Mouse (Mus musculus): Measurements from ENCODE around the gene Slc1a3. TPM values are rescaled to one million over a fixed set of nuclear protein-coding genes. Genes with fewer than 3 reads are reported as not detected.

The Slc1a3 gene
- polyA plus RNA-seq, 1 experiment from 2014 or later, result 43.4 TPM

GRCm38 (mm10) chr15:8627097-8627537 lies 83.4 kb downstream of the Slc1a3 start:
- no peak for ATAC-seq (ENCODE audit: insufficient number of reproducible peaks, insufficient read depth, low FRiP score, low TSS enrichment)
- peak overlapping the region; percentile 38 for H3K4me3 ChIP-seq
- 3% methylated on average over 15 of the region's 15 CpGs for WGBS
- H3K4me1 ChIP-seq, result peaks cover 17% of the 10 kb centered on the region
- no peak overlapping the region for H3K27ac ChIP-seq
- no peaks in the 10 kb centered on the region for H3K36me3 ChIP-seq
- H3K4me2 ChIP-seq (replicated peaks), result peak overlapping the region; percentile 82
- no peak overlapping the region; the same call in 1 of the 2 replicates for H3K9ac ChIP-seq
- H3K9me3 ChIP-seq, result no peaks in the 10 kb centered on the region
- 0 out of 2 replicates have a peak, but pooled peaks cover 5% of the 10 kb centered on the region for H3K27me3 ChIP-seq

GRCm38 (mm10) chr15:8625370-8625769 lies 85.2 kb downstream of the Slc1a3 start:
- no peak overlapping the region for H3K4me2 ChIP-seq (replicated peaks)
- H3K4me1 ChIP-seq, result peaks cover 11% of the 10 kb centered on the region; the same call in 1 of the 2 replicates
- H3K27ac ChIP-seq, result no peak overlapping the region
- H3K36me3 ChIP-seq, result no peaks in the 10 kb centered on the region
- no peak overlapping the region for H3K4me3 ChIP-seq
- H3K27me3 ChIP-seq, result 0 out of 2 replicates have a peak, but pooled peaks cover 5% of the 10 kb centered on the region
- 57% methylated on average over 7 of the region's 7 CpGs for WGBS
- ATAC-seq (ENCODE audit: insufficient number of reproducible peaks, insufficient read depth, low FRiP score, low TSS enrichment), result no peak
- H3K9me3 ChIP-seq, result no peaks in the 10 kb centered on the region
- H3K9ac ChIP-seq, result no peak overlapping the region

GRCm38 (mm10) chr15:8623879-8624278 lies 86.7 kb downstream of the Slc1a3 start:
- H3K9ac ChIP-seq, result no peak overlapping the region
- no peak for ATAC-seq (ENCODE audit: insufficient number of reproducible peaks, insufficient read depth, low FRiP score, low TSS enrichment)
- H3K4me1 ChIP-seq, result peaks cover 6% of the 10 kb centered on the region; the same call in 1 of the 2 replicates
- no peak overlapping the region for H3K27ac ChIP-seq
- H3K4me2 ChIP-seq (replicated peaks), result no peak overlapping the region
- no peak overlapping the region for H3K4me3 ChIP-seq
- 0 out of 2 replicates have a peak, but pooled peaks cover 5% of the 10 kb centered on the region for H3K27me3 ChIP-seq
- no peaks in the 10 kb centered on the region for H3K9me3 ChIP-seq
- H3K36me3 ChIP-seq, result no peaks in the 10 kb centered on the region

- Histone ChIP-seq H3K4me2 (replicated peaks) (no peak overlapping the region), H3K27ac (no peak overlapping the region), H3K4me3 (no peak overlapping the region), H3K4me1 (no peaks in the 10 kb centered on the region), H3K27me3 (no peaks in the 10 kb centered on the region), H3K36me3 (no peaks in the 10 kb centered on the region), H3K9me3 (no peaks in the 10 kb centered on the region), H3K9ac (no peak overlapping the region)
- 75% methylated on average over 18 of the region's 18 CpGs for WGBS
- no peak for ATAC-seq (ENCODE audit: insufficient number of reproducible peaks, insufficient read depth, low FRiP score, low TSS enrichment)
These were observed 91.0 kb downstream of the Slc1a3 start for GRCm38 (mm10) chr15:8619479-8620026.

GRCm38 (mm10) chr15:8616290-8616689 lies 94.3 kb downstream of the Slc1a3 start:
- no peaks in the 10 kb centered on the region for H3K9me3 ChIP-seq
- no peaks in the 10 kb centered on the region for H3K36me3 ChIP-seq
- H3K27me3 ChIP-seq, result no peaks in the 10 kb centered on the region
- H3K4me1 ChIP-seq, result no peaks in the 10 kb centered on the region
- WGBS, result 76% methylated on average over 12 of the region's 12 CpGs
- H3K4me3 ChIP-seq, result no peak overlapping the region
- H3K9ac ChIP-seq, result no peak overlapping the region
- ATAC-seq (ENCODE audit: insufficient number of reproducible peaks, insufficient read depth, low FRiP score, low TSS enrichment), result no peak
- no peak overlapping the region for H3K4me2 ChIP-seq (replicated peaks)
- H3K27ac ChIP-seq, result no peak overlapping the region

- Histone ChIP-seq H3K4me2 (replicated peaks) (no peak overlapping the region), H3K9ac (no peak overlapping the region), H3K4me3 (no peak overlapping the region), H3K9me3 (no peaks in the 10 kb centered on the region), H3K27ac (no peak overlapping the region), H3K36me3 (no peaks in the 10 kb centered on the region), H3K4me1 (no peaks in the 10 kb centered on the region), H3K27me3 (no peaks in the 10 kb centered on the region)
- WGBS, result 64% methylated on average over 11 of the region's 11 CpGs
- ATAC-seq (ENCODE audit: insufficient number of reproducible peaks, insufficient read depth, low FRiP score, low TSS enrichment), result no peak
These were observed 94.9 kb downstream of the Slc1a3 start for GRCm38 (mm10) chr15:8615511-8616224.

GRCm38 (mm10) chr15:8614701-8615100 lies 95.9 kb downstream of the Slc1a3 start:
- H3K9ac ChIP-seq, result no peak overlapping the region
- no peaks in the 10 kb centered on the region for H3K4me1 ChIP-seq
- whole genome bisulfite sequencing, result 91% methylated on average over 5 of the region's 5 CpGs
- no peaks in the 10 kb centered on the region for H3K27me3 ChIP-seq
- no peak overlapping the region for H3K4me2 ChIP-seq (replicated peaks)
- H3K9me3 ChIP-seq, result no peaks in the 10 kb centered on the region
- no peak overlapping the region for H3K27ac ChIP-seq
- H3K4me3 ChIP-seq, result no peak overlapping the region
- ATAC-seq (ENCODE audit: insufficient number of reproducible peaks, insufficient read depth, low FRiP score, low TSS enrichment), result no peak
- no peaks in the 10 kb centered on the region for H3K36me3 ChIP-seq

- no peak overlapping the region for H3K4me3 ChIP-seq
- no peak overlapping the region for H3K27ac ChIP-seq
- 0 out of 2 replicates have a peak, but pooled peaks have one; percentile 60 for ATAC-seq (ENCODE audit: insufficient number of reproducible peaks, insufficient read depth, low FRiP score, low TSS enrichment)
- 53% methylated on average over 6 of the region's 6 CpGs for WGBS
- no peak overlapping the region for H3K9ac ChIP-seq
- no peaks in the 10 kb centered on the region for H3K9me3 ChIP-seq
- no peak overlapping the region for H3K4me2 ChIP-seq (replicated peaks)
- no peaks in the 10 kb centered on the region for H3K36me3 ChIP-seq
- H3K27me3 ChIP-seq, result no peaks in the 10 kb centered on the region
- H3K4me1 ChIP-seq, result 0 out of 2 replicates have a peak, but pooled peaks cover 6% of the 10 kb centered on the region
These were observed 104.9 kb downstream of the Slc1a3 start for GRCm38 (mm10) chr15:8605538-8606188.

- no peak for ATAC-seq (ENCODE audit: insufficient number of reproducible peaks, insufficient read depth, low FRiP score, low TSS enrichment)
- Histone ChIP-seq H3K4me2 (replicated peaks) (no peak overlapping the region), H3K9ac (no peak overlapping the region), H3K4me3 (no peak overlapping the region), H3K9me3 (no peaks in the 10 kb centered on the region), H3K27me3 (no peaks in the 10 kb centered on the region), H3K36me3 (no peaks in the 10 kb centered on the region), H3K4me1 (0 out of 2 replicates have a peak, but pooled peaks cover 6% of the 10 kb centered on the region), H3K27ac (no peak overlapping the region)
- WGBS, result 87% methylated on average over 6 of the region's 6 CpGs
These were observed 108.2 kb downstream of the Slc1a3 start for GRCm38 (mm10) chr15:8602362-8602761.

GRCm38 (mm10) chr15:8601312-8602146 lies 109.0 kb downstream of the Slc1a3 start:
- no peak overlapping the region for H3K9ac ChIP-seq
- WGBS, result 70% methylated on average over 13 of the region's 13 CpGs
- no peak overlapping the region for H3K4me2 ChIP-seq (replicated peaks)
- 0 out of 2 replicates have a peak, but pooled peaks cover 6% of the 10 kb centered on the region for H3K4me1 ChIP-seq
- no peaks in the 10 kb centered on the region for H3K27me3 ChIP-seq
- no peak overlapping the region for H3K27ac ChIP-seq
- no peaks in the 10 kb centered on the region for H3K9me3 ChIP-seq
- no peak overlapping the region for H3K4me3 ChIP-seq
- ATAC-seq (ENCODE audit: insufficient number of reproducible peaks, insufficient read depth, low FRiP score, low TSS enrichment), result no peak
- H3K36me3 ChIP-seq, result no peaks in the 10 kb centered on the region

- Histone ChIP-seq H3K4me1 (0 out of 2 replicates have a peak, but pooled peaks cover 5% of the 10 kb centered on the region), H3K27ac (no peak overlapping the region), H3K36me3 (no peaks in the 10 kb centered on the region), H3K9me3 (no peaks in the 10 kb centered on the region), H3K27me3 (no peaks in the 10 kb centered on the region), H3K4me3 (no peak overlapping the region), H3K4me2 (replicated peaks) (no peak overlapping the region), H3K9ac (no peak overlapping the region)
- 49% methylated on average over 8 of the region's 8 CpGs for WGBS
- ATAC-seq (ENCODE audit: insufficient number of reproducible peaks, insufficient read depth, low FRiP score, low TSS enrichment), result peak; percentile 69
These were observed 114.1 kb downstream of the Slc1a3 start for GRCm38 (mm10) chr15:8596375-8596900.

Measured in embryonic facial prominence, embryonic 12.5 days (tissue).